Mouse (Mus musculus): Measurements from ENCODE around the gene Ctbp2.

Ctbp2 gene

DNA sequence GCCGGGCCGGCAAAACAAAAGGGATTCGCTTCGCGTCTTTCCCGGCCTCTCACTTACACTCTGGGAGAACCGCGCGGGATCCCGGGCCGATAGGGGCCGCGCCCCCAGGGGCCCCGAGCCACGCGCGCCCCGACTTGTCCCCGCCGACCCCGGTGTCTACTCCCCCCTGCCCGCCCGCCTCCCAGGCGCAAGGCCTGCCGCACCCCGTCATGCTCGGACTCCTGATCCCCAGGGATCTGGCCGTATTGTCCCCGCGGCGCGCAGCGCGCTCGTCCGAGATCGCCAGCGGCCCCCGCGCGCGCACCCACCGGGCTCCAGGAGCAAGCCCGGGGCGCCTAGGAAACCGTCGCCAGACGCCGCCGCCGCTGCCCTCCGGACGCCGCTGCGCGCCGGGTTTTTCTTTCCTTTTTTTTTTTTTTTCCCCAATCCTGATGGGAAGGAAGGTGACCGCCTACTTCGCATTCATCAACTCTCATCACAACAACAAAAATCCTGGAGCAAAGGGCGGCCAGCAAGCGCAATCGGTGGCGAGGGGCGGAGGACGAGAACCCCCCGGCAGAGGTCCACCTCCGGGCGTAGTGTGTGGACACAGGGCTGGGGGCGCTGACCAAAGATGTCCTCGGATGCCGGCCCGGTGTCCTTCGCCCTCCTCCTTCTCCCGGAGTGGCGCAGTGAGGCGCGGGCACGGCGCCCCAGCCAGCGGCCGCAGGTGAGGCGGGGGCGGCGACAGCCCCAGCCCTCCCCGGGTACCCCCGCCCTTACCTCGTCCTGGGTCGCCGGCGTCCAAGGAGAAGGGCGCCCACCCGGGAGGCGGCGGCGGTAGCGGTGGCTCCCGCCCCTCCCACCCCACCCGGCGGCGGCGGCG is 1.5 kb downstream of the Ctbp2 start:
- CTCF ChIA-PET = interaction anchor here in 2 of 4 experiments (0.6 to 0.7 kb wide), 2 partner anchors 15 to 888 kb away, joined by 4 read pairs; no protein-coding TSS in a partner anchor
- POLR2A ChIA-PET = interaction anchor here (0.5 to 1.9 kb wide), 38 partner anchors 8 to 547 kb away, joined by 3 to 68 read pairs (median 5); partner anchors contain the start of genes Edrf1 (in 2 of the 4), Oat (in 1 of the 4) and Zranb1 (in 1 of the 4)

DNA sequence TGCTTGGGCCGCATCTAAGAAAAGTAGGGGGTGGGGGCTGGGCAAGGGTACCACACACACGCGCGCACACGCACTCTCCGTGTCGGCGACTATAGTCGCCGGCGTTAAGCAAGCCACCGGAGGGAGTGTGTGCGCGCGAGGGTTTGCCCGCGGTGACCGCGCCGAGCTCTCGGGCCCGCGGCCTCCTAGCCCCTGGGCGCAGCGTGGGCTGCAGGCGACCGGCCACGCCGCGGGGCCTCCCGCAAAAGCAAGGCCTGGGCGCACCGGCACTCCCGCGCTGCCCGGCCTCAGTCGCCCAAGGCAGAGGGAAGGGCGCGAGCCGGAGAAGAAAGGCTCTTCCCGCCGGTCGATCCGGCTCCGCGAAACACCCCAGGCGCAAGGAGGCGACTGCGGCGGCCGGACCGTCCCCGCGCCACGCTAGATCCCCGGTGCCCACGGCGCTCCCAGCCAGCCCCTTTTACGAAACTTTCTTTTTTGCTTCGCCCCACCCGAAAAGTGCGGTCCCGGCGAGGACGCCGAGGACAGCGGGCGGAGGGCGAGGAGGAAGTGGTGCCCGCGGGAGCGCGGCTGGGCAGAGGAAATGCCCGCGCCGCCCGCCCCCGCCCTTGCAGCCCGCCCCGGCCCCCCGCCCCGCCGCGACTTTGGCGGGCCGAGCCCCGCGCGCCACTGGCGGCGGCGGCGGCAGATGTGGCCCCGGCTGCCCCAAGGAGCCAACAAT is 2.3 kb downstream of the Ctbp2 start:
- POLR2A ChIA-PET = interaction anchor here in 1 of 4 experiments (1.0 kb wide), 1 partner anchor 9 kb away, joined by 4 read pairs; no protein-coding TSS in a partner anchor
- CTCF ChIA-PET = interaction anchor here in 1 of 4 experiments (0.6 kb wide), 1 partner anchor 515 kb away, joined by 10 read pairs; no protein-coding TSS in a partner anchor

DNA sequence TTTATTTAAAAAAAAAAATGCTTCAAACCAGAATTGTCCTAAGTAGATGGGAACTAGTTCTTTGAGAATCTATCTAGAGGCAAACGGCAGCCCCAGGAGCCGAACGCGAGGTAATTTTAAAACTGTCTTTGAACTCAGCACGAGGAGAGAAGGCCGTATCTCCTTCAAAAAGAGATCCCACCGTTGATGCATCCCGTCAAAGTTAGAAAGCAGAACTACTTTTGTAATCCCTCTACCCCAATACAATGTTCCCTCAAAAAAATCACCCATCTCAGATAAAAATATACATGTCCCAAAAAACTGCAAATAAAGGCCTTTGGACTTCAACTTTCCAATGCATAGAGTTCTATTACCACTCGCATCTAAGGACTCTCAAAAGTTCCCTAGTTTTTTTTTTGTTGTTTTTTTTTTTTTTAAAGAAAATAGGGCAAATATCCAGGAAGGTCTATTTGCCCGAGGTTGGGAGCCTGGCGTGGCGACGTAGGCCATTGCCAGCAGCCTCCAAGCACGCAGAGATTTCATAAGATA is 3.0 kb downstream of the Ctbp2 start:
- POLR2A ChIA-PET = interaction anchor here in 2 of 4 experiments (1.0 to 21.4 kb wide), 10 partner anchors 8 to 516 kb away, joined by 3 to 578 read pairs (median 7); partner anchors contain the start of gene Edrf1 (in 1 of the 2)
- CTCF ChIA-PET = no interaction called here

DNA sequence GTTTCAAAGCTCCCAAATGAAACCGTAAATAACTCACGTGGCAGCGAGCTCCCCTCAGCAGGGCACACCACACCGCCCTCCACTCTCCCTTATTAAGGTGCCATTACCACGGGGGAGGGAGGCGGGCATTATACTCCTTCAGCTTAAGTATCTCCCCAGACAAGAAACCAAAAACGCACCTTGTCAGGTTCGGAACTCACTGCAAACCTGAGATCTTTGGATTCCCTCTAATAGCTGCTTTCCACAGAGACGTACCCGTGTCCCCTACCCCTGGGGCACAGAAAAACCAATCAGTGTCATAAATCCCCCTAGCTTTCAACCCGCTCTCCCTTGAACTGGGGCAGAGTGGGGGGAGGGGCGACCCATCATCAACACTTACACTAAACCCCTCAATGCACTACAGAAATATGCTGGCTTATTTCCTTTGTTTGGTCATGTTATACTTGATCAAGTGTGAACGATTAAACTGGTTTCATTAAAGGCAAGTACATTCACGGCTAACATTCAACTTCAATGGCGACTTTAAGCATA is 3.9 kb downstream of the Ctbp2 start:
- POLR2A ChIA-PET = interaction anchor here (0.6 to 21.4 kb wide), 41 partner anchors 8 to 1710 kb away, joined by 3 to 578 read pairs (median 4); partner anchors contain the start of genes Acadsb (in 1 of the 4), Edrf1 (in 1 of the 4) and Ikzf5 (in 1 of the 4)
- CTCF ChIA-PET = interaction anchor here in 2 of 4 experiments (0.6 to 0.7 kb wide), 2 partner anchors 15 to 436 kb away, joined by 3 to 4 read pairs; no protein-coding TSS in a partner anchor

DNA sequence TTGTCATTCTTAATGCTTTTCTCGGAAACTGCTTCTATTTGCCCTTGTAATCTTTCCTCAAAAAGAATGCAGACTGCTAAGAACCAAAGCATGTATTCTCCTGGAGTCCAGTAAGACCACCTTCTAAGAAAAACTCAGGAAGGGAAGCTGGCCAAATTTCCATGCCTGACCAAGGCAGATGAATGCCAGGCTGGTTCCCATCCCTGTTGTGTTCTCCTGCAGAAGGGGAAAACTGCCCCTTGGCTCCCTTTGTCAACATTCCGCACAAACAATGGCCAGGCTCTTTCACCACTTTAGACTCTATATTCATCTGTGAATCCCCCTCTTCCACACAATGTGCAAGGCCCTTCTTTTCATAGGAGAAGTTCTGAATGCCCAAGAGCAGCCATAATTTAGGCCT is 6.3 kb downstream of the Ctbp2 start:
- CTCF ChIA-PET = interaction anchor here in 1 of 4 experiments (1.0 to 1.1 kb wide), 2 partner anchors 20 to 63 kb away, joined by 3 to 4 read pairs; no protein-coding TSS in a partner anchor
- POLR2A ChIA-PET = interaction anchor here in 3 of 4 experiments (0.6 to 21.4 kb wide), 18 partner anchors 7 to 287 kb away, joined by 3 to 578 read pairs (median 4); no protein-coding TSS in a partner anchor

DNA sequence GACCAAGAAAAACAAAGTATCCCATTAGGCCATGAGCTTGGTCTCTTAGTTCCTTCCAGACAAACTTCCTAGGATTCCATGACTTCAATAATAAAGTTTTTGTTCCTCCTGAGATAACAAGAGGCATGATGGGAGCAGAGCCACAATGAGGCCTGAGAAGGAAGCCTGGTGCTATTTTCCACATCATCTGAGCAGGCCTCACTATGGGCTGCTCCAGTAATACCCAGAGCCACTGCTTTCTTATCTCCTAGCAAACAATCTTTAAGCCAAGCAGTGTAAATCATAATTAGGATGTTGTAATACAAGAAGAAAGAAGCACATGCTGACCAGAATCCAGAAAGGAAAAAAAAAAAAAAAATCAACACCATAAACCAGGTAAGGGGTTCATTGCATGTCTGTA is 7.6 kb downstream of the Ctbp2 start:
- ChIA-PET CTCF (interaction anchor here in 1 of 4 experiments (0.7 kb wide), 1 partner anchor 85 kb away, joined by 3 read pairs; no protein-coding TSS in a partner anchor), POLR2A (interaction anchor here (0.6 to 21.4 kb wide), 20 partner anchors 9 to 521 kb away, joined by 3 to 578 read pairs (median 4); partner anchors contain the start of gene Edrf1 (in 1 of the 4))

DNA sequence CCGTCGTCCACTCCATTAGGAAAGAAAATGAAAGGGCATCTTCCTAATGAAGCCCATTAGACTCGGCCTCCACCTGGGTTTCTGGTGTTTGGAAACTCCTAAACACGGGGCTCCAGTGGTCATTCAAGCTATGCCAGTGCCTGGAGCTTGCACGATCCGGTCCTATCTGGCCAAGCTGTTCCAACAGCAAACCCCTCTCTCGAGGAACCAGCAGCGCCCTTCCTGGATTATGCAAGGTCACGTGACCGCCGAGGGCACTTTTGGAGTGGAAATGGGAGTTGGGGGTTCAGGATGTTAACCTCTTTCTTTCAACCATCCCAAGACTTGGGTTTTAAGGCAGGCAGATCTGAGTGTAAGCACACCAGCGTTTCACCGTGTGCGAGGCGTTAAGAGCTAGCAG is 8.3 kb downstream of the Ctbp2 start:
- CTCF ChIA-PET = interaction anchor here in 2 of 4 experiments (0.9 to 1.2 kb wide), 2 partner anchors 18 to 122 kb away, joined by 3 read pairs; no protein-coding TSS in a partner anchor

DNA sequence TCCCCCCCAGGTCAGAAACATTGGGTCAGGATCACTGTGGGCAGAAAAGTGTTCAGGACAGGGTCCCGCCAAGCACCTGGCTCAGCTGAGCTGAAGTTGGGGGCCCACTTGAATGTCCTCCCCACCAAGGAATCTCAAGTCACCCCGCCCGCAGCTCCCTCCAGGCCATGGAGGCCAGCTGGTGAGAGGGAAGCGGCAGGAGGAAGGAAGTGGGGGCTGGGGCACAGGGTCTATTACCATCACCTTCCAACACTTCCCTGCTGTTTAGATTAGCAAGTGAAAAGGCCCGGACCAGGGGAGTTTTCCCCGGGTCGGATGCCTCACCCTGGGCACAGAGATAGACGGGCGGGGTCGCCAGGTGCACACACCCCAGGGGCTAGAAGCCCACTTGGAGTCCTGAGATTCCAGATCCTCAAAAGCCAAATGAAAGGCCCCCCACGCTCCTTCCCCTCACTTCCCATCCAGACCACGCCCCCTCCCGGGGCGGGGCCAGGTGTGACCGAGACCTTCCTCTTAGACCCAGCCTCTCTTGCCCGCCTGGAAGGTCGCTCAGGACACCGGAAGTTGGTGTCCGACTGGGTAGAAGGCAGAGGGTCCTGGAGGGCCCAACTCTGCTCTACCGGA is 9.2 kb downstream of the Ctbp2 start:
- POLR2A ChIA-PET = interaction anchor here (0.6 to 21.4 kb wide), 35 partner anchors 8 to 645 kb away, joined by 3 to 578 read pairs (median 5); partner anchors contain the start of genes Ctbp2 (in 4 of the 4), Fgfr2 (in 3 of the 4) and Edrf1 (in 2 of the 4)
- CTCF ChIA-PET = interaction anchor here in 2 of 4 experiments (0.5 to 1.2 kb wide), 4 partner anchors 19 to 1743 kb away, joined by 3 read pairs; no protein-coding TSS in a partner anchor

More for the DNA sequence above, 8.3 kb downstream of the Ctbp2 start:
- POLR2A ChIA-PET = interaction anchor here (0.6 to 21.4 kb wide), 28 partner anchors 8 to 644 kb away, joined by 3 to 578 read pairs (median 5); partner anchors contain the start of genes Ctbp2 (in 2 of the 4), Edrf1 (in 2 of the 4) and Fgfr2 (in 2 of the 4)

DNA sequence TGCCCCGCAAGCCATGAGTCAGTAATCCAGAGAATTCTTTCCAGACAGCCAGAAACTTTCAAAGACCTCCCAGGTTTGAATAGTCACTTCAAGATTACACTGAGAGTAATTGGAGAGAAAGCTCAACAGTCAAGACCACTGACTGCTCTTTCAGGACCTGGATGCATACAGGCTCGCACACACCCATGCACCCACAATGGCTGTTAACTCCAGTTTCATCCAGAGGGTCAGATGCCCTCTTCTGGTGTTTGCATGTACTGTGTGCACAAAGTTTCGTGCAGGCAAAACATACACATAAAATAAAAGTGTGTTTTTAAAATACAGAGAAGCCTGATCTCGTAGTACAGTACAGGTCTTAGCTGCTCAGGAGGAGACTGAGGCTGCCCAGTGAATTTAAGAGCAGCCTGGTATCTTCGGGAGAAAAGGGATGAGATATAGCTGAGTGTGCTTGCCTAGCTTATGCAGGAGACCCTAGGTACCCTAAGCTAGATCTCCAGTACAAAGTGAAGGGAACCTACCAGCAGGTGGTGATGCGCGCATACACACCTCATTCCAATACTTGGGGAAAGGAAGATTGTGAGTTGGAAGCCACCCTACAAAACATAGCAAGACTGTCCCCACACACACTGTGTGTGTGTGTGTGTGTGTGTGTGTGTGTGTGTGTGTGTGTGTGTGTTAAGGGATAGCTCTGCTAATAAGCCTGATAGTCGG is 10.8 kb downstream of the Ctbp2 start:
- CTCF ChIA-PET = interaction anchor here (0.6 to 1.9 kb wide), 14 partner anchors 10 to 357 kb away, joined by 3 to 14 read pairs (median 4); no protein-coding TSS in a partner anchor
- POLR2A ChIA-PET = interaction anchor here (0.5 to 21.4 kb wide), 55 partner anchors 7 to 646 kb away, joined by 3 to 578 read pairs (median 4); partner anchors contain the start of genes Ctbp2 (in 4 of the 4), Fgfr2 (in 4 of the 4) and Edrf1 (in 3 of the 4)

DNA sequence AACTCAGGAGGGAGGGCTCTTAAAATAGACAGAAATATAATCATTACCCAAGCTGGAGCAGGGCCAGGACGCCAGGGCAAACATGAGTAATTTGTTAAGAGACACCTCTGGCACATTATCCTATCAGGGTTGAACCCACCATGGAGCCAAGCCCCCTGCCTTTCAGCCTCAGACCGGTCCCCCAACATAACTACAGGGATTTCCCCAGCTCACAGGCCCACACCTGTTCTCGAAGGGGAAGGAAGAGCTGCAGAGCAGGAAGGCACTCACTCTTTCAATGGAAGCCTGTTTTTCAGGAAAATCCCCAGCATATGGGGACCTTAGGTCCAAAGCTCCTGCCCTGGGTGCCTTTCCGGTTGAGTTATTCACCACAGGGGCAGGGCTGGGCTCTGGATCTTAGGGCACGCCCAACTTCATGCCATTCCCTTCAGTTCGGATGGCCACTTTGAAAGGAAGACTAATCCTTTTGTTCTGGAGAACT is 11.8 kb downstream of the Ctbp2 start:
- ChIA-PET POLR2A (interaction anchor here (0.6 to 21.4 kb wide), 49 partner anchors 6 to 525 kb away, joined by 3 to 578 read pairs (median 5); partner anchors contain the start of genes Fgfr2 (in 4 of the 4), Ctbp2 (in 3 of the 4) and Edrf1 (in 2 of the 4)), CTCF (interaction anchor here in 3 of 4 experiments (0.6 to 1.9 kb wide), 8 partner anchors 10 to 406 kb away, joined by 3 to 7 read pairs (median 6); no protein-coding TSS in a partner anchor)

DNA sequence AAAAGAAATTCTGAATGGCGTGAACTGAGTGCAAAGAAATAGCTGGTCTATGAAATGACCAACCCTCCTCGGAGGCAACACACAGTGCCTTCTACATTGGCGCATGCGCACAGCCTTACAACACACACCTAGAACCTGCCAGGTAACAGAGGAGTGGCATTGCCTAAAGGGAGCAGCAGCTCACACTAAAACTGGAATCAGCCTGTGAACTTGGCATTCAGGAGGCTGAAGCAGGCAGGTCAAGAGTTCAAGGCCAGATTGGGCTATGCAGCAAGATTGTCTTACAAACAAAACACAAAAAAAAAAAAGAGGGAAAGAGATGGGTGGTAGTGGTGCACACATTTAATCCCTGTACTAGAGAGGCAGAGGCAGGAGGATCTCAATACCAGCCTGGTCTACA is 14.7 kb downstream of the Ctbp2 start:
- ChIA-PET POLR2A (interaction anchor here (0.7 to 21.4 kb wide), 22 partner anchors 8 to 650 kb away, joined by 3 to 578 read pairs (median 4); partner anchors contain the start of genes Ctbp2 (in 1 of the 4), Fgfr2 (in 1 of the 4) and Zranb1 (in 1 of the 4)), CTCF (interaction anchor here (0.6 to 1.0 kb wide), 5 partner anchors 8 to 561 kb away, joined by 3 to 20 read pairs (median 4); no protein-coding TSS in a partner anchor)

DNA sequence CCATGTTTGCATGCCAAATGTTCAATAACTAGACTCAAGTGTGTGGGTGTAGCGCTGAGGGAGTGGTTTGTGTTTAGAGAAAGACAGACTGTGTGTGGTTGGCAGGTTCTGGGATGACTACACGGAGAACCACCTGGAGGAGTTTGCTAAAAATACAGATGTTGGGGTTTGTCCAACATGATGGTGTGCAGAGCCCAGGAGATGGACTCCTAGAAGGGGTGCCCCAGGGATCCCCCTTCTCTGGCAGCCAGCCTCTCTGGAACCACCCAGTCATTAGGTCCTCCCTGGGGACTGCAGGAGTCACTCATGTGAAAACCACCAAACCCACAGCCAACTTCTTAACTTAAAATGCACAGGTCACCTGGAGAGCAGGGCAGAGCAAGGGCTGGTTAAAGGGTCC is 15.5 kb downstream of the Ctbp2 start:
- ChIA-PET POLR2A (interaction anchor here (0.7 to 21.4 kb wide), 11 partner anchors 7 to 103 kb away, joined by 3 to 578 read pairs (median 7); partner anchors contain the start of genes Ctbp2 (in 1 of the 4) and Fgfr2 (in 1 of the 4)), CTCF (interaction anchor here in 2 of 4 experiments (0.8 to 1.0 kb wide), 2 partner anchors 8 to 115 kb away, joined by 3 to 4 read pairs; no protein-coding TSS in a partner anchor)

DNA sequence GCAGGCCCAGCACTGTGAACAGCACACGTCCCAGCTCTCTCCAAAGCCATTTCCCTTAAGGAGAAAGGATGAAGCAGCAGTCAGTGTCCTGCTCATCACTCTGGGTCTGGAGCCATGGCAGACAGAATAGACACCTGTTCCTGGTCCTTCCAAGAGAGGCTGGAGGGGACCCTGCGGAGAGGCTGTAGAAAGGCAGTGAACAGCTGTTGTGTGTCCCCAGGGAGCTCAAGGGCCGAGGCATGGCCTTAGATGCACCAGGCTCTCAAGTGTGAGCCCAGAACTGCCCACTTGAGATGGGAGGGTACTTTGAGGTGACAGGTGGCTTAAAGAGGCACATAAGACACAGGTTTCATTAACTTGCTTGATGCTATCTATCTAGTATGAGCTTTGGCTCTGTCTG is 21.6 kb downstream of the Ctbp2 start:
- ChIA-PET POLR2A (interaction anchor here (0.6 to 21.4 kb wide), 14 partner anchors 8 to 206 kb away, joined by 3 to 578 read pairs (median 9); partner anchors contain the start of gene Fgfr2 (in 1 of the 4)), CTCF (interaction anchor here in 2 of 4 experiments (0.9 to 1.7 kb wide), 3 partner anchors 10 to 67 kb away, joined by 3 to 6 read pairs (median 3); no protein-coding TSS in a partner anchor)

DNA sequence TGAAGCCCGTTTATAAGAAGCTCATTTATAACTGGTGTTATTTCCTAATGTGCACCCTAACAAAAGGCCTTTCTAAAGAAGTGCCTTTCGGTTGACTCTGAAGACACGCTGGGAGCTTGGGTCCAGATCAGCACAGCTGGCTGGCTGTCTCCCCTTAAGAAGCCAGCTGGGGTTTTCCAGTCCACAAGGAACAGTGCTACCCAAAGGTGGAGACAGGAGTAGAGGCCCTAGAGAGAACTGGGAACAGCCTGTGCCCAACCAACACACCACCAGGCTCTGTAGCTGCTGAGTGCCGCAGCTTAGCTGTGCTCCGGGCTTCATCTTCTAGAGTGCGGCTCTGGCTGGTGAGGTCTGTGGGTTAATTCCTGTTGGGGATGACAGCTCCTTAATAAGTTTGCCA is 23.1 kb downstream of the Ctbp2 start:
- POLR2A ChIA-PET = interaction anchor here (0.6 to 21.4 kb wide), 27 partner anchors 7 to 536 kb away, joined by 3 to 578 read pairs (median 6); partner anchors contain the start of genes Ctbp2 (in 2 of the 4), Fgfr2 (in 2 of the 4) and Edrf1 (in 1 of the 4)
- CTCF ChIA-PET = interaction anchor here in 2 of 4 experiments (0.7 to 1.2 kb wide), 3 partner anchors 8 to 359 kb away, joined by 4 to 8 read pairs (median 6); no protein-coding TSS in a partner anchor

DNA sequence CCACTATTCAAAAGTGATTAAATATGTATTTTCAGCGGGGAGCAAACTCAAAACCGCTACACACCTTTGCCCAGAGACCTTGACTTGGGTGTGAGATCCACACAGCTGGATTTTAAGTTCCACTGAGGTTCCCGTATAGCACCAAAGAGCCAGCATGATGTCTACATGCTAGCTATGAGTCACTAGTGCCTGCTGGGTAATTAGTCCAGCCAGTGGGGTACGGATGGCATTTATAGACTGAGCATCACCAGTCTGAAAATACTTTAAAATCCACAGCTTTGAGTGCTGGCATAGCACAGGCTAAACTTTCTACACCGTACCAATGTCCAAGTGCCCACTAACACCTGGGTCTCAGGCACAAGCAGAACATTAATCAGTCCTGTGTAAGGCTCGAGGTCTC is 24.0 kb downstream of the Ctbp2 start:
- ChIA-PET POLR2A (interaction anchor here (0.7 to 21.4 kb wide), 27 partner anchors 6 to 660 kb away, joined by 3 to 578 read pairs (median 5); partner anchors contain the start of genes Ctbp2 (in 2 of the 4), Fgfr2 (in 2 of the 4) and Edrf1 (in 1 of the 4)), CTCF (interaction anchor here in 3 of 4 experiments (0.6 to 1.0 kb wide), 4 partner anchors 9 to 97 kb away, joined by 3 to 4 read pairs (median 4); no protein-coding TSS in a partner anchor)
